Mouse (Mus musculus): ENCODE results near the gene Hist2h2aa2. TPM values are rescaled to one million over a fixed set of nuclear protein-coding genes. Genes with fewer than 3 reads are reported as not detected.
"Not testable (repeated sequence)": the region's sequence is repeated elsewhere in the genome, so short reads cannot be mapped to it uniquely, and the experiment has no call there.

Gene Hist2h2aa2
- total RNA-seq (2015) (98.2 and 115 TPM in 2 replicates), total RNA-seq (2017) (not detected in 2 replicates)

DNA sequence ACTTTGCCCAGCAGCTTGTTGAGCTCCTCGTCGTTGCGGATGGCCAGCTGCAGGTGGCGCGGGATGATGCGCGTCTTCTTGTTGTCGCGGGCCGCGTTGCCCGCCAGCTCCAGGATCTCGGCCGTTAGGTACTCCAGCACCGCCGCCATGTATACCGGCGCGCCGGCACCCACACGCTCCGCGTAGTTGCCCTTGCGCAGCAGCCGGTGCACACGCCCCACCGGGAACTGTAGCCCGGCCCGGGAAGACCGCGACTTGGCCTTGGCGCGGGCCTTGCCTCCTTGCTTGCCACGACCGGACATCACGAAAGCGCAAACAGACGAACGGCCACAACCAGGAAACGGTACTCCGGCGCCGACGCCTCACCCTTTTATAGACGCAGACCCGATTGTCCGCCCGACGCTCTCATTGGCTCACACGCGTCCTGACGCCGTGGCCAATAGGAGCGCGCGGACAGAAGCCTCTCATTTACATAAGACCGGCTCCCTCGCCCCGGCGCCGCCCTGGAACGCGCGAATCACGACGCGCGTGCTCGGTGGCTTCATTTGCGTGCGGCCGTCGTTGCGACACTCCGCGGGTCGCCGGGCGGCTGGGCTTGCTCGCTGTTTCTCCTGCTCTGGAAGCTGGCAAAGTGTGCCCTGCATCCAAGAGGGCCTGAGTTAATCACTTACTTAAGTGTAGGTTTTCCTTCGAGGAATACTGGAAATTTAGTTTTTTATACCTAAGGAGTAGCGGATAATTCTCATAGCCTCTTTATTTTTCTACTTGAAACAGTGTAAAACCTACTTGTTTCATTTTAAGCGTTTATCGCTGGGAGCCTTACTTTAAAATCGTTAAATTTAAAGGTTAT is at the start of gene Hist2h2aa2:
Gene Hist2h2aa2, minus strand, starts transcription at position 328 of the 850 bp plus-strand sequence.
- peak; percentile 67 for ATAC-seq (ENCODE audit: poor library complexity, severe bottlenecking)

DNA sequence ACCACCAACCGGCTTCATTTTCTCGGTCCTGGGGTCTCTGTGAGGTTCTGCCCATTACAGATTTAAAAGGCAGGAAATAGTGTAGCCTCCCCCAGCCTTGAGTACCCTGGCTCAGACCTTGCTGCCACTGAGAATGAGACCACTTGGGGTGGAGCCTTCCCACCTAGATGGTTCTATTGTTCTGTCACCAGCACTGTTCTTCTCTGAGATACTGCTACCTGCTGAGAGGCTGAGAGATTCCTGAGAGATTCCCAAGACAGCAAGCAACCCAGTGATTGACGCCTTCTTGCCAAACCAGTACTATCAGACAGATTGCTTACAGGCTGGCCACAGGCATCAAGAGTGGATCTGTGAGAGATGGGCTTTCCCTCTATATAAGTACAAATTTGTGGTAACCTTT is 49.1 kb upstream of the Hist2h2aa2 start:
- no peak for ATAC-seq (ENCODE audit: poor library complexity, severe bottlenecking)

DNA sequence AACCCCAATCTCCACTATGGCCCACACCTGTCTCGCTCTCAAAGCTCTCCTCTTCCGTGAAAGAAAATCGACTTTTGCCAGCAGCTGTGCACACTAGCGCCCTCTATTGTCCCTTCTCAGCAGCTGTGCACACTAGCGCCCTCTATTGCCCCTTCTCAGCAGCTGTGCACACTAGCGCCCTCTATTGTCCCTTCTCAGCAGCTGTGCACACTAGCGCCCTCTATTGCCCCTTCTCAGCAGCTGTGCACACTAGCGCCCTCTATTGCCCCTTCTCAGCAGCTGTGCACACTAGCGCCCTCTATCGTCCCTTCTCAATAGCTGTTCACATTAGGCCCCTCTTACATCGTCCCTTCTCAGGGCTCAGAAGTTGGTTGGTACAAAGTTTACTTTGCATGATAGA is 47.3 kb upstream of the Hist2h2aa2 start:
- ATAC-seq (ENCODE audit: poor library complexity, severe bottlenecking): not testable (repeated sequence)

DNA sequence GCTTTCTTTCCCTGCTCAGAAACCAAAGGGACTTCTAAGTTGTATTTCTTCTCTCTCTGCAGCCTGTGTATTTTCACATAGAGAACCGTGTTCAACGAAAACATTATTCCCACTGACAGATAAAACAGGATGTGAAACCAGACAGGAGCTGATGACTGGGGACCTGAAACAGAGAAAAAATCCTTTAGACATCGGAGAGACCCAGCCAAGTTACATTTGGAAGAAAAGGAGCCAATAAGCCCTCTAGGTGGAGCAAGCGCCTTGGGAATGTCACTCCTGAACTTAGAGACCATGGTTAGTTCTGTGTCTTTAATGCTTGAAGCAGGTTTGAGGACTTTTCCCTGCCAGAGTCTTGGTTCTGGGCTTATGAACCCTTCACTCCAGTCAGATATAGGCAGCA is 44.4 kb upstream of the Hist2h2aa2 start:
- ATAC-seq (ENCODE audit: poor library complexity, severe bottlenecking): peak; percentile 49

DNA sequence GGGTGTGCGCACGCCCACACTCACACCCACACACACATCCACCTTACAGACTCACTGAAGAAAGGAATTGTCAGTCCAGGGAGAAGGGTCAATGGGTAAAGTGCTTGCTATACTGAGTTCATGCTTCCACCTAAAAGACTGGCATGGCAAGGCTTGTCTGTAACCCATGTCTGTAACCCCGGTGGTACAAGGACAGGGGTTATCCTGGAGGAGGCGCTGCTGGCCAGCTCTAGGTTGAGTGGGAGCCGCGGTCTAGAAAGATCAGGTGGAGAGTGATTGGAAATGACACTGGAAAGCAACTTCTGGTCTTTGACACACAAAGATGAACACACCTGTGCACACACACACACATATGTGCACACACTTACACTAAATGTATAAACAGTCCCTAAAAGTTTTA is 40.6 kb upstream of the Hist2h2aa2 start:
- ATAC-seq (ENCODE audit: poor library complexity, severe bottlenecking): no peak

DNA sequence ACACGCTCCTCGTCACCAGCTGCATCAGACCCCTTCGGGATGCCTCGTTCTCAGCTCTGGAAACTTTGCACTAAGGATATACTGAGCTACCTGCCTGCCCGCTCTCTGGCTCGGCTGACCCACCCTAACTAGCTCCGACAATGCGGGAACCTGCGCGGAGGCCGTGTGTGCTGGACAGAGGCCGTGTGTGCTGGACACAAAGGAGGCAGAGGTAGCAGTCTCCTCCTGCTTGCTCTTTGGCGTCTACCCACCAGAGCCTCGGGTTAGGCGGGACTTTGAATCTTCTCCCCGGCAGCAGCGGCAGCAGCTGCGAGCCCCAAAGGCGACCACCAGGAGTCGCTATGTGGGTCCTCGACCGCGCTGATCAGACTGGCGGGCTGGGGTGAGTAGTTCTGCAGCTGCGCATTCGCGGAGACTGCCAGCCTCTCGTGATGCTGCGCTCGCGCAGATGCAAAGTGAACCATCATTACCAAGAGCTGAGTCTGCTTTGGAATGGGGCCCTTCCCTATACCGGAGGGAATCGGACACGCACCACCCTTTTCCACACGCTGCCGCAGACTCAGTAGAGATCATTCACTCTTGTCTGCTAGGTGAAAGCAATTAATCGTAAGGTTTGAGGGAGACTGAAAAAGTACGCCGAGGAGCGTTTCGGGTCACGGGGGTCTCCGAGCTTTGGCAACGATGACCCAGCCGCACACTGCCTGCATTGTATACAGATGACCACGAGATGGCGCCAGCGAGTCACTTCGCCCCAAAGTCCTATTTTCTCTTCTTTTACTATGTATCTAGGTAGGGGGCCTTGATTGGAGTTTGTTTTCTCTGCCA is 37.9 kb upstream of the Hist2h2aa2 start:
- peak; percentile 95 for ATAC-seq (ENCODE audit: poor library complexity, severe bottlenecking)

DNA sequence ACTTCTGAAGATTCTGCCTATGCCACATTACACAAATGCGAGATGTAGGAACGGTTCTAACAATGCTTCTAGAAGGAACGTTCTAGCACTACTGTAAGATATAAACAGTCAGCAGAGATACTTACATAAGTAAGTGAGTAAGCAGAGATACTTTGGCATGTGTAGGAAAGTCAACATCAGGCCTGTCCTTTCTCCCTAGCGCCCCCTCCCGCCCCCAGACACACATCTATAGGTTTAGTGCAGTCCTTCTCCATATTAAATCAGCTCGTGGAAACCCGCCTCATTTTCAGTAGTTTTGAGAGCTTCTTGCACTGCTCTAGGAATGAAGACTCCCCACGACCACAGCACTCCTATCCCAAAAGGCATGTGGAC is 37.3 kb upstream of the Hist2h2aa2 start:
- peak; percentile 37 for ATAC-seq (ENCODE audit: poor library complexity, severe bottlenecking)

DNA sequence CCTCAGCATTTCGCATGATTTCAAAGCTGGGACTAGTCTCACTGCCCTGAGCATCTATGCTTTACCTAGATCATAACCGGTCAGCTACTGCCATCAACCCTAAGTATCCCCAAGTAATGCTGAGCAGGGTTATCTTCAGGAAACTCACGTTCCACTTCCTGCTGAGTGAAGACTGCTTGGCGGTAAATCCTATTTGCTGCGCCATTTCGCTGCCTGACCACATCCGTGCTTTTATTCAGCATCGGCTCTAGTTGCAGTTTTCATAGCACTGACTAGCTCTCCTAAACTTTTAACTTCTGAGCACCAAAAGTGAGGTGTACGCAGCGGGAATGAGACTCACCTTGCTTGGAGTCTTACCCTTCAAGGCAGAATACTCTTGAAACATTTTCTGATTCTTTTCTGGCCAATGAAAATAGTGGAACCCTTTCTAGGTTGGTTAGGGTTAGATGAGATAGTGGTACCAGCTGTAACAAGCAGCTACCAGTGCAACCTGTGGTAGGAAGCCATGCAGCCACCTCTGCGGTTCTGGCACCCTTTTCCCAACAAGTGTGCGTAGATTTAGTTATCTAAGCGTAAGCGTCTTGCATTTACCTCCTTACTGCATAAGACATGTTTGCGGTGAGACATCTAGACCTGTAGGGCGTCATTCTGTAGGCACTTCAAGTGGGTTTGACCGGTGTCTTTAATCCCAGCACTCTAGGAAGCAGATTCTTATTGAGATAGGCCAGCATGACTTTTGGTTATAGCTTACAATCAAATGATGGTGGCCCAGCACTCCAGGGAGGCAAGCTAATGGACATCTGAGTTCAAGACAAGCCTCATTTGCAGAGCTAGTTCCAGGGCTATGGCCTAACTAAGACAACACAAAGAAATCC is 33.8 kb upstream of the Hist2h2aa2 start:
- no peak for ATAC-seq (ENCODE audit: poor library complexity, severe bottlenecking)

DNA sequence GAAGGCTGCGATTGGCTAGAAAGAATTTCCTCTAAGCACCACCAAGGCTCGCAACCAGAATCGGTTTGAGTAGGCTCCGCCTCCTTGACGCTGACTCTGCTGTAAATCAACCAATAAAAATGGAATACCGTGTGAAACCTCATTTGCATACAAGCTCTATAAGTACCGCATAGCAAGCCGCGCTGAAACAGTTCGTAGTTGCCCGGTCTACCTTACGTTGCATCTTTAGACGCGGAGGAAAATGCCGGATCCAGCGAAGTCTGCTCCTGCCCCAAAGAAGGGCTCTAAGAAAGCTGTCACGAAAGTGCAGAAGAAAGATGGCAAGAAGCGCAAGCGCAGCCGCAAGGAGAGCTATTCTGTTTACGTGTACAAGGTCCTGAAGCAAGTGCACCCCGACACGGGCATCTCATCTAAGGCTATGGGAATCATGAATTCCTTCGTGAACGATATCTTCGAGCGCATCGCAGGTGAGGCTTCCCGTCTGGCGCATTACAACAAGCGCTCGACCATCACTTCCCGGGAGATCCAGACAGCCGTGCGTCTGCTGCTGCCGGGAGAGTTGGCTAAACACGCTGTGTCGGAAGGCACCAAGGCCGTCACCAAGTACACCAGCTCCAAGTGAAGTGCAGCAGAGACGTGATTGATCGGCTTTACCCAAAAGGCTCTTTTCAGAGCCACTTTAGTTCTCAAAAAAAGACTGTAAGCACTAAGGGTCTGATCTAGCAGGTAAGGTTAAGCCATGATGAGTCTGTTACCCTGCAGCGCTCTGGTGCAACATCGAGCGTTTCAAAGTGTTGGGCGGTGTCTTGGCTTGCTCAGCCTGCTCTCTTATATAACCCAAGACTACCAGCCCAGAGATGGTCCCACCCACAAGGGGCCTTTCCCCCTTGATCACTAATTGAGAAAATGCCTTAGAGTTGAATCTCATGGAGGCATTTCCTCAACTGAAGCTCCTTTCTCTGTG is 29.7 kb upstream of the Hist2h2aa2 start, which contains the start of gene Hist2h2bb:
Gene Hist2h2bb, plus strand, starts transcription at position 242 of the 964 bp plus-strand sequence.
- ATAC-seq (ENCODE audit: poor library complexity, severe bottlenecking): peak; percentile 87

DNA sequence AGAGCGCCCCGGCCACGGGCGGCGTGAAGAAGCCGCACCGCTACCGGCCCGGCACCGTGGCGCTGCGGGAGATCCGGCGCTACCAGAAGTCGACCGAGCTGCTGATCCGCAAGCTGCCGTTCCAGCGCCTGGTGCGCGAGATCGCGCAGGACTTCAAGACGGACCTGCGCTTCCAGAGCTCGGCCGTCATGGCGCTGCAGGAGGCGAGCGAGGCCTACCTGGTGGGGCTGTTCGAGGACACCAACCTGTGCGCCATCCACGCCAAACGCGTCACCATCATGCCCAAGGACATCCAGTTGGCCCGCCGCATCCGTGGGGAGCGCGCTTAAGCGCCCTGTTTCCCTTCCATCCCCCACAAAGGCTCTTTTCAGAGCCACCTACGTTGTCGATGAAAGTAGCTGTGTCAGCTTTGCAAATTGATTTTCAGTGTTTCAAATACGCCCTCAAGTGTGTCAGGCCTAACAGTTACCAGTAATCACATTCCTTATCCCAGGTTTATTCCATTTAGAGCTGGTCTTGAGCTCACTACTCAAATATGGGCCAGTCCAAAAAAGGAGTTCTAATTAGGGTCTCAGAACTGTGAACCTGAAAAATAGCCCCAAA is 28.8 kb upstream of the Hist2h2aa2 start:
- ATAC-seq (ENCODE audit: poor library complexity, severe bottlenecking): peak; percentile 22

DNA sequence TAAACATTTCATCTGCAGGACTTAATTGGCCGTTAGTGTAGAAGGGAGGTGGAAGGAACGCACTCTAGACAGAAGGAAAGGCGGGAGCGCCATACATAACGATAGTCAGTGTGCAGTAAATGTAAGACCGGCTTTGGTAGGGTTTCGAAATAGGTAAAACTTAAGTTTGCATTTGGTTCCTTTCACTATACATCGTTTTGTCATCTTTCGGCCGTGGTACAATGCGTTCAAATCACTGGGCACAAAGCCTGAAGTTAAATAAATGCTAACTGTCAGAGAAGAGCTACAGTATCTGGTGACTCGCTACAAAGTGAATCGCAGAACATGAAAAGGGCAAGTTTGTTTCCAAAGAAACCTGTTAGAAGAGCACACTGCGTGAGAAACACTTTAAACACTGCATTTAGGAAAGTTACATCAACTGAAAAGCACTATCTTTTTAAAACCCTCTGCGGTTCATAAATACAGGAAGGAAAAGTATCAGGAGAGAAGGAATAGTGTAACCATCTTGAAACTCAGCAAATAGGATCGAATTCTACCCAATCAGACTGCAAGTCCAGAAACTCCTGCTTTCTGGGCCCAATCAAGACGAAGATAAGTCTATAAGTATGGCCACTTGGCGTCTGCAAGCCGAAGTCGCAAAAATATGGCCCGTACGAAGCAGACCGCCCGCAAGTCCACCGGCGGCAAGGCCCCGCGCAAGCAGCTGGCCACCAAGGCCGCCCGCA is 28.1 kb upstream of the Hist2h2aa2 start, which contains the start of gene Hist2h3b:
Gene Hist2h3b, plus strand, starts transcription at position 604 of the 725 bp plus-strand sequence.
- ATAC-seq (ENCODE audit: poor library complexity, severe bottlenecking): peak; percentile 50

DNA sequence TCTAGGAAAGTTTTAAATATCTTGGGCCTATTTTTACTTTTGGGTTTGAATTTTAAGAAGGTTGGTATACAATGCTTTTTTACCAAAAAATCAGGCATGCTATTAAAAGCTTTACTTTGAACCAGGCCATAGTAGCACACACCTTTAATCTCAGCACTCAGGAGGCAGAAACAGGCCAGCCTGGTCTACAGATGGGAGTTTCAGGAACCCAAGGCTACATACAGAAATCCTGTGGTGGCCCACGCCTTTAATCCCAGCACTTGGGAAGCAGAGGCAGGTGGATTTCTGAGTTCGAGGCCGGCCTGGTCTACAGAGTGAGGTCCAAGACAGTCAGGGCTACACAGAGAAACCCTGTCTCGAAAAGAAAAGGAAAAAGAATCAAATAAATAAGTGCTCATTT is 27.5 kb upstream of the Hist2h2aa2 start:
- no peak for ATAC-seq (ENCODE audit: poor library complexity, severe bottlenecking)

DNA sequence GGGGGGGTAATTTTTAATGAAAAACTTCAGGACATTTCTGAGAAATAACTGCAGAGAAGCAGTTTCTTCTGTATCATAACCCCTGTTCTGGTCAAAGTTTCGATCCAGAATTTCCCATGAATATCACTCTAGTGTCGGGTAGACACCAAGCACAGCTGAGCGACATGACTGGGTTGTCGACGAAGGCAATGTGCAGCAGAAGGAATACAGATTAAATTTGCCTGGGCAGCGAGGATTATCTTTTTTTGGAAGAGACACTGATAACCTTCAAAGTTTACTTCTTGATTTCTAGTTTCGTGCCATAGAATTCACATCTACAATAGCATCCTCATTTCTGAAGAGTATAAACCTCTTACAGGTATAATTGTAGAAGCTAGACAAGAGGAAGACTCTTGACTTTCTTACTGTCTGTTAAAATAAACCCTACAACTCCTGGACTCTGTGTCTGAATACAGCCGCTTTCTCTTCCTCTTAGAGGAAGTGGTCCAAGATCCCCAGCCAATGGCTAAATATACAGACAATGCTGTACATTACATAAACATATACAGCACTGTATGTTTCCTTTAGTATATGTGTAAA is 26.1 kb upstream of the Hist2h2aa2 start:
- ATAC-seq (ENCODE audit: poor library complexity, severe bottlenecking): no peak

DNA sequence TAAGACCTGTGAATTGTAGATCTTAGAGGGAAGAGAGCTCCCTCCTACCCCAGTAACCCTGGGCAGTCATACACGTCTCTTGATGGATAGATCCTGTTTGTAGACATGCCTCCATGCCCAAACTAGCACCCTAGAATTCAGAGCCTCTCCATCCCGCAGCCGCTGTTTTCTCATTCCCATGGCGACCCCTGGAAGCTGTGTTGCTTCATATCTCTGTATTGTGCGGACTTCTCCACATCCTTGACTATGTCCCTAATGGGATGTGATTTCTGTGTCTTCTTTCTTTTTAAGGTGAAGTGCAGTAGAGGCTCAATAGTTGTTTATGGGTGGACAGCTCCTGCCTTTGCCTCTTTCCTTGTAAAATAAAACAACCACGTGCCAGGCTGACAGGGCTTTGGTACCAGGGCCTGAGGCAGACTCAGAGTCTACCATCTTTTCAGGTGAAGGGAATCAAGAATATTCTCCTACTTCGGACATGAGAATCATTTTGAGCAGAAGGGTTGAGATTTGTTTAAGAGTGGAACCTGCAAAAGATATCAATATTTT is 24.4 kb upstream of the Hist2h2aa2 start:
- no peak for ATAC-seq (ENCODE audit: poor library complexity, severe bottlenecking)

DNA sequence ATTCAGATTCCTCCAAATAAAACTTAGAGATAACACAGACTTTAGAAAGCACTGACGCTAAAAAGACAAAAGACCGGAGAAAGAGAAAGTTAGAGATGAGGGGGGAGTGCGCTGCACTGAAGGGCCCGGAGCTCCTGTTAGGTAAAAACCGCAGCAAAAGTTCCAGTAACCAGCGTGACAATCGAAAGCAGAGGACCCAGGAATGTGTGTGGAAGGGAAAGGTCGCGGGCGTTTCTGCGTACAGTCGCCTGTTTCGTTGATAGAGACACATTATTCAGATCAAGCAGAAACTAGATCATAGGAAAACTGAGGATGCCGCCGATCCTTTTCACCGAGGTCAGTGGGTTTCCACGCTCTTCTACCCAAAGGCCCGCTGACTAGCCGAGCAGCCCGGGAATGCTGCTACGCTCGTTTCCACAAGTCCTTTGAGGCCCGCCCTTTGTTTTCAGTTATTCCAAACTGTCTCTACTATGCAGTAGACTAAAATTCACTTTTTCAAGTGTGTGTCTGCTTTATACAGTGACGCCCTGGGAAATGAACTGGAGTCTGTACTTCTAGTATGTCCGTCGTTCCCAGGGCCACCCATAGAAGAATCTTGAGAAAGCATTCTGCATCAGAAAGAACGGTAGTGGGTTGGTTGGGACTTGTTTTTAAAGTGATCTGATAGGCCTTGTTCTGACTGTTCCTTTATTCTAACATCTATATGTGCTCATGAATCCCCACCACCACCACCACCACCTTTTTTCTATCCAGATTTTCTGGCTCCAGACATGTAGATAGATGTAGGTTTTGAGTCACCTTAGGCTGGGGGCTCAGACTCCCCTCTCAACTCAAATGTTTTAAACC is 23.7 kb upstream of the Hist2h2aa2 start:
- 0 out of 2 replicates have a peak, but pooled peaks have one; percentile 7 for ATAC-seq (ENCODE audit: poor library complexity, severe bottlenecking)

DNA sequence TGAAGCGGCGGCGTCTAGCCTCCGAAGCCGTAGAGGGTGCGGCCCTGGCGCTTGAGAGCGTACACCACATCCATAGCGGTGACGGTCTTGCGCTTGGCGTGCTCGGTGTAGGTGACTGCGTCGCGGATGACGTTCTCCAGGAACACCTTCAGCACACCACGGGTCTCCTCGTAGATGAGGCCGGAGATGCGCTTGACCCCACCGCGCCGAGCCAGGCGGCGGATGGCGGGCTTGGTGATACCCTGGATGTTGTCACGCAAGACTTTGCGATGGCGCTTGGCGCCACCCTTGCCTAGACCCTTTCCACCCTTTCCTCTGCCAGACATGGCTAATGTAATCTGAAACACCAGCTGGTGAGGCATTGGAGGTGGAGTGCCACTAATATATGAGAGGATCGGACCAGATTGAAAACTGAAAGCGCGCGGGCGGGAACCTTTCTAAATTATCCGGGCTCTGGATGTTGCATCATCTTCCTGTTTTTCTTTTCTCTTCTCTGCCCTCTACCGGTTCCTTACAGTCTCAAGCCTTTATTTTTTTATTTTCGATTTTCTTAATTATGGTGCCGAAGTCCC is 23.0 kb upstream of the Hist2h2aa2 start, which contains the start of gene Hist2h4:
Gene Hist2h4, minus strand, starts transcription at position 333 of the 572 bp plus-strand sequence.
- ATAC-seq (ENCODE audit: poor library complexity, severe bottlenecking): peak; percentile 79
